Mouse (Mus musculus) liver, adult 2 months (tissue): ENCODE data around the gene Hist1h2br.

ENCODE experiments used
- CTCF ChIP-seq: fragments of 200-500 bp; IDR thresholded peaks from 2 replicates; pipeline ENCODE4 v1.5.1; 2011; ENCODE audit warnings: low read depth, low read length, control low read depth
- POLR2A ChIP-seq: fragments of 200-500 bp; IDR thresholded peaks from 2 replicates; pipeline ENCODE4 v1.6.1; 2011; ENCODE audit warnings: low read length, control low read depth; ENCODE audit not compliant: insufficient read depth; ENCODE audit errors: extremely low read depth

DNA sequence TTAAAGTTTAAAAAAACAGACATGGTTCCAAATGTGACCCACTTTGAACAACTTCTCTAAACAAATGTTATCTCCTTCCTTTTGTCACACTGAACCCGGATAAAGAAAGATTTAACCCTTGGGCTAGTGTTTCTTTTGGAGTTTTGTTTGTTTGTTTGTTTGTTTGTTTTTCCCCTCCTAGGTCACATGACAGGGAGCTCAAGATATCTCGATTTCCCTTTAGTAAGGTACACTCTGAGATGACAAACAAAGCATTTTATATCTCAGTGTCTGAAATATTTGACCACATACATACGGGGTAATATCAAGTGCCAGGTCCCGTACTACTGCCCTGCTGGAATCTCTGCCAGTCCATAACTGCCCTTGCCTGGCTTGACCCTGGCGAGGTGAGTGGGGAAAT is 49.9 kb downstream of the Hist1h2br start:
- no peak for TF ChIP-seq CTCF
- TF ChIP-seq POLR2A: no peak
